Mouse (Mus musculus) lung, adult 2 months (tissue): ENCODE data around the gene Gm17657. TPM values are rescaled to one million over a fixed set of nuclear protein-coding genes. Genes with fewer than 3 reads are reported as not detected.

Experiments used
- DNase-seq: peaks from one replicate; pipeline ENCODE4 v3.0.0; 2022
- H3K4me1 ChIP-seq: fragments of 200-500 bp; 2 replicates; pipeline ENCODE4 v1.6.1; 2011; ENCODE audit warnings: low read length; ENCODE audit not compliant: control insufficient read depth, insufficient read depth
- H3K4me3 ChIP-seq: fragments of 200-500 bp; replicated peaks from 2 replicates; pipeline ENCODE3; 2011; ENCODE audit warnings: low read depth, mild to moderate bottlenecking, control low read depth, low read length; ENCODE audit errors: extremely low read depth
- CTCF ChIP-seq: fragments of 200-500 bp; IDR thresholded peaks from 2 replicates; pipeline ENCODE4 v1.5.1; 2011; ENCODE audit warnings: mild to moderate bottlenecking, low read length, control low read depth; ENCODE audit not compliant: insufficient read depth
- POLR2A ChIP-seq: fragments of 200-500 bp; IDR thresholded peaks from 2 replicates; pipeline ENCODE4 v1.6.1; 2011; ENCODE audit warnings: low read depth, mild to moderate bottlenecking, control low read depth, low read length, borderline replicate concordance; ENCODE audit errors: extremely low read depth
- WGBS: fragments of 180-500 bp; shearing (Covaris S2); methylation state at CpG from one replicate; pipeline ENCODE4 v1.1.7; 2018; 5-methylcytosine and 5-hydroxymethylcytosine counted together
- polyA plus RNA-seq: library from polyadenylated mRNA; depleted of rRNA; stranded (reverse); fragments of >200 nt; gene quantifications from 2 replicates; pipeline ENCODE4 v1.2.3, GENCODE M21; 2012

The Gm17657 gene
- polyA plus RNA-seq, 1 experiment = not detected

- 85% methylated on average over 5 of the region's 5 CpGs for WGBS
- no peak overlapping the region for H3K4me3 ChIP-seq
- DNase-seq = no peak
- H3K4me1 ChIP-seq = no peaks in the 10 kb centered on the region
- no peak for TF ChIP-seq POLR2A
- TF ChIP-seq CTCF = no peak
Measured at GRCm38 (mm10) chr17:29583569-29583968, 34.1 kb upstream of the Gm17657 start.

GRCm38 (mm10) chr17:29579579-29580126 lies 30.2 kb upstream of the Gm17657 start:
- DNase-seq = no peak
- H3K4me3 ChIP-seq = no peak overlapping the region
- no peaks in the 10 kb centered on the region for H3K4me1 ChIP-seq
- 60% methylated on average over 4 of the region's 4 CpGs for WGBS
- TF ChIP-seq POLR2A (no peak), CTCF (no peak)

GRCm38 (mm10) chr17:29569831-29570230 lies 20.4 kb upstream of the Gm17657 start:
- WGBS = 89% methylated on average over 6 of the region's 6 CpGs
- DNase-seq = no peak
- H3K4me1 ChIP-seq = no peaks in the 10 kb centered on the region
- H3K4me3 ChIP-seq = no peak overlapping the region
- no peak for TF ChIP-seq CTCF
- no peak for TF ChIP-seq POLR2A

- no peaks in the 10 kb centered on the region for H3K4me1 ChIP-seq
- WGBS = 86% methylated on average over 15 of the region's 15 CpGs
- DNase-seq = no peak
- TF ChIP-seq POLR2A = no peak
- no peak for TF ChIP-seq CTCF
- no peak overlapping the region for H3K4me3 ChIP-seq
Measured at GRCm38 (mm10) chr17:29568435-29568834, 19.0 kb upstream of the Gm17657 start.

GRCm38 (mm10) chr17:29565521-29565920 lies 16.1 kb upstream of the Gm17657 start:
- no peak for TF ChIP-seq CTCF
- no peak overlapping the region for H3K4me3 ChIP-seq
- no peaks in the 10 kb centered on the region for H3K4me1 ChIP-seq
- 97% methylated on average over 5 of the region's 5 CpGs for WGBS
- DNase-seq = no peak

GRCm38 (mm10) chr17:29558476-29558875 lies 9.0 kb upstream of the Gm17657 start:
- no peak overlapping the region for H3K4me3 ChIP-seq
- WGBS = 68% methylated on average over 5 of the region's 5 CpGs
- no peak for DNase-seq
- no peak for TF ChIP-seq CTCF
- TF ChIP-seq POLR2A = no peak
- H3K4me1 ChIP-seq = peaks cover 3% of the 10 kb centered on the region; the same call in 1 of the 2 replicates

GRCm38 (mm10) chr17:29556893-29557292 lies 7.5 kb upstream of the Gm17657 start:
- DNase-seq = no peak
- 50% methylated on average over 7 of the region's 7 CpGs for WGBS
- Histone ChIP-seq H3K4me1 (peaks cover 3% of the 10 kb centered on the region; the same call in 1 of the 2 replicates), H3K4me3 (no peak overlapping the region)
- TF ChIP-seq CTCF = no peak
- TF ChIP-seq POLR2A = no peak

GRCm38 (mm10) chr17:29556456-29556855 lies 7.0 kb upstream of the Gm17657 start:
- Histone ChIP-seq H3K4me3 (no peak overlapping the region), H3K4me1 (peaks cover 3% of the 10 kb centered on the region; the same call in 1 of the 2 replicates)
- TF ChIP-seq POLR2A (no peak), CTCF (no peak)
- WGBS = 60% methylated on average over 10 of the region's 10 CpGs
- DNase-seq = no peak

- H3K4me3 ChIP-seq = no peak overlapping the region
- TF ChIP-seq POLR2A (no peak), CTCF (no peak)
- DNase-seq = no peak
- H3K4me1 ChIP-seq = peaks cover 7% of the 10 kb centered on the region
Measured at GRCm38 (mm10) chr17:29554176-29554575, 4.7 kb upstream of the Gm17657 start.

GRCm38 (mm10) chr17:29552162-29552732 lies 2.8 kb upstream of the Gm17657 start, which contains the start of gene Tmem217:
Gene Tmem217, minus strand, starts transcription at chr17:29552385.
- TF ChIP-seq POLR2A (no peak), CTCF (no peak)
- no peak for DNase-seq
- no peak within 1 kb of the TSS for H3K4me3 ChIP-seq
- 73% methylated on average over 5 of the region's 5 CpGs for WGBS
- peaks cover 7% of the 10 kb centered on the region for H3K4me1 ChIP-seq
